Mouse (Mus musculus) lung, embryonic 16.5 days (tissue): ENCODE measurements around the gene Smim5. TPM values are rescaled to one million over a fixed set of nuclear protein-coding genes. Genes with fewer than 3 reads are reported as not detected.

Source experiments
- ATAC-seq: fragments of 200-750 bp; cut with Nextera tagmentation; 2 replicates; pipeline ENCODE4 v1.8.0; 2017; ENCODE audit warnings: low read depth, mild to moderate bottlenecking, moderate library complexity
- H3K27ac ChIP-seq: fragments of 300-500 bp; sonication (generic); 2 replicates; pipeline ENCODE4 v1.5.1; 2014; ENCODE audit warnings: mild to moderate bottlenecking, control low read depth, low read length
- H3K27me3 ChIP-seq: fragments of 300-500 bp; sonication (generic); 2 replicates; pipeline ENCODE4 v1.6.1; 2014; ENCODE audit warnings: low read depth, low read length, mixed read lengths; ENCODE audit not compliant: control insufficient read depth, insufficient read depth
- H3K36me3 ChIP-seq: fragments of 300-500 bp; sonication (generic); 2 replicates; pipeline ENCODE4 v1.6.1; 2014; ENCODE audit warnings: low read length; ENCODE audit not compliant: control insufficient read depth, insufficient read depth
- H3K4me1 ChIP-seq: fragments of 300-500 bp; sonication (generic); replicated peaks from 2 replicates; pipeline ENCODE4 v1.6.1; 2014; ENCODE audit warnings: low read length, mixed read lengths; ENCODE audit not compliant: control insufficient read depth, insufficient read depth
- H3K4me2 ChIP-seq: fragments of 300-500 bp; sonication (generic); 2 replicates; pipeline ENCODE4 v1.6.1; 2014; ENCODE audit warnings: low read depth, low read length, control low read depth
- H3K4me3 ChIP-seq: fragments of 300-500 bp; sonication (generic); 2 replicates; pipeline ENCODE4 v1.5.1; 2014; ENCODE audit warnings: mild to moderate bottlenecking, low read length, control low read depth
- H3K9ac ChIP-seq: fragments of 300-500 bp; sonication (generic); 2 replicates; pipeline ENCODE4 v1.6.1; 2014; ENCODE audit warnings: low read length, control low read depth
- H3K9me3 ChIP-seq: fragments of 300-500 bp; sonication (generic); 2 replicates; pipeline ENCODE4 v1.6.1; 2016; ENCODE audit warnings: low read length; ENCODE audit not compliant: control insufficient read depth
- WGBS: fragments of 180-500 bp; shearing (Covaris S2); extraction: QIAGEN DNeasy Blood & Tissue Kit; methylation state at CpG from one replicate; pipeline ENCODE4 v1.1.7; 2014; 5-methylcytosine and 5-hydroxymethylcytosine counted together
- polyA plus RNA-seq: library from polyadenylated mRNA; unstranded; fragments of >200 nt; fragmentation: Nextera tagmentation; extraction: Ambion mirVana; gene quantifications from 2 replicates; pipeline ENCODE4 v1.2.1, GENCODE M21; 2015

Smim5 gene
- polyA plus RNA-seq, 1 experiment from 2014 or later = 5.6 TPM

GRCm38 (mm10) chr11:115955195-115955858 lies 55.6 kb downstream of the Smim5 start:
- H3K36me3 ChIP-seq = peaks cover 22% of the 10 kb centered on the region
- ATAC-seq = peak; percentile 61; the same call in 1 of the 2 replicates
- no peak overlapping the region for H3K9ac ChIP-seq

More at GRCm38 (mm10) chr11:115955195-115955858, 55.6 kb downstream of the Smim5 start:
- H3K4me2 ChIP-seq = no peak overlapping the region
- H3K4me1 ChIP-seq = 0 out of 2 replicates have a peak, but pooled peaks cover 3% of the 10 kb centered on the region
- no peaks in the 10 kb centered on the region for H3K27me3 ChIP-seq
- no peak overlapping the region for H3K4me3 ChIP-seq
- 60% methylated on average over 10 of the region's 10 CpGs for WGBS
- peak overlapping the region; percentile 39; the same call in 1 of the 2 replicates for H3K27ac ChIP-seq
- H3K9me3 ChIP-seq = no peaks in the 10 kb centered on the region

Other genes starting within 250 kb of the Smim5 start
- gene Grb2, start 191.4 kb upstream of the Smim5 start, polyA plus RNA-seq = 81.0 and 82.7 TPM in 2 replicates
- gene Tmem94, start 134.5 kb upstream of the Smim5 start, polyA plus RNA-seq = 28.2 and 29.1 TPM in 2 replicates
- 21.6 and 22.0 TPM in 2 replicates for gene Caskin2, start 86.3 kb upstream of the Smim5 start, polyA plus RNA-seq
- 36.9 and 38.1 TPM in 2 replicates for gene Tsen54, start 85.2 kb upstream of the Smim5 start, polyA plus RNA-seq
- gene Llgl2, start 75.9 kb upstream of the Smim5 start, polyA plus RNA-seq = 45.0 and 58.7 TPM in 2 replicates
- gene Myo15b, start 41.6 kb upstream of the Smim5 start, polyA plus RNA-seq = 0.83 and 2.0 TPM in 2 replicates
- 35.5 and 36.2 TPM in 2 replicates for gene Smim6, start 12.1 kb downstream of the Smim5 start, polyA plus RNA-seq
- 34.3 and 36.8 TPM in 2 replicates for gene Sap30bp, start 33.3 kb downstream of the Smim5 start, polyA plus RNA-seq
- 23.6 and 25.7 TPM in 2 replicates for gene Recql5, start 33.5 kb downstream of the Smim5 start, polyA plus RNA-seq
- gene Itgb4, start 74.7 kb downstream of the Smim5 start, polyA plus RNA-seq = 3.4 and 3.8 TPM in 2 replicates
- 188 and 190 TPM in 2 replicates for gene Galk1, start 112.8 kb downstream of the Smim5 start, polyA plus RNA-seq
- 1,792 and 1,937 TPM in 2 replicates for gene H3f3b, start 128.0 kb downstream of the Smim5 start, polyA plus RNA-seq
- gene Unk, start 130.4 kb downstream of the Smim5 start, polyA plus RNA-seq = 37.9 and 41.3 TPM in 2 replicates
- 7.2 and 8.9 TPM in 2 replicates for gene Unc13d, start 178.0 kb downstream of the Smim5 start, polyA plus RNA-seq
- 95.4 and 98.9 TPM in 2 replicates for gene Wbp2, start 187.0 kb downstream of the Smim5 start, polyA plus RNA-seq
- 20.4 and 24.8 TPM in 2 replicates for gene Trim47, start 227.2 kb downstream of the Smim5 start, polyA plus RNA-seq
- 5.1 and 6.4 TPM in 2 replicates for gene Trim65, start 231.2 kb downstream of the Smim5 start, polyA plus RNA-seq
- 79.3 and 80.6 TPM in 2 replicates for gene Mrpl38, start 238.9 kb downstream of the Smim5 start, polyA plus RNA-seq